Mouse (Mus musculus) adrenal gland, adult 10 weeks (tissue): ENCODE measurements around the gene Mcmbp. TPM values are rescaled to one million over a fixed set of nuclear protein-coding genes. Genes with fewer than 3 reads are reported as not detected.

ENCODE experiments used
- polyA plus RNA-seq: library from polyadenylated mRNA; stranded (reverse); fragments of 350-450 nt; fragmentation: Illumina TruSeq; extraction: RNeasy Lipid Tissue Mini Kit (QIAGEN cat#74804); gene quantifications from one replicate; pipeline ENCODE4 v1.2.3, GENCODE M21; 2014; ENCODE audit warnings: low read depth, low replicate concordance

The Mcmbp gene
- polyA plus RNA-seq = 25.0 TPM

DNA sequence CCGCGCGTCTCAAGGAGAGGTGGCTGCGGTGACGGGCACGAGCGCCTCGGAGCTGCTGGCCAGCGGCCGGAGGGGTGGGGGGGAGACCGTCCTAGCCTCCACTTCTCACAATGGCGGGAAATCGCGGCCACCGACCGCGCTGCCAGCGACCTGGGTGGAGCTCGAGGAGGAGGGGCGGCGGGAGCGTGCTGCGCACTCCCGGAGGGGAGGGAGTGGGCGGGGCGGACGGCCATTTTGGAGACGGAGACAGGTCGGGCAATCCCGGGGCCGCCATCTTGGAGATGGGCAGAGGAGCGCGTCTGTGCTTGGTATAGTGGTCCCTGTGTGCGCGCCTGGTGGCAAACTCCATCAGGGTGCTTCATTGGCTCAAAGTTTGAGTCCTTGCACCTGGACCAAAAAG, at the start of gene Mcmbp:
Mcmbp (minus strand) TSS at position 162 of the 400 bp plus-strand sequence.

DNA sequence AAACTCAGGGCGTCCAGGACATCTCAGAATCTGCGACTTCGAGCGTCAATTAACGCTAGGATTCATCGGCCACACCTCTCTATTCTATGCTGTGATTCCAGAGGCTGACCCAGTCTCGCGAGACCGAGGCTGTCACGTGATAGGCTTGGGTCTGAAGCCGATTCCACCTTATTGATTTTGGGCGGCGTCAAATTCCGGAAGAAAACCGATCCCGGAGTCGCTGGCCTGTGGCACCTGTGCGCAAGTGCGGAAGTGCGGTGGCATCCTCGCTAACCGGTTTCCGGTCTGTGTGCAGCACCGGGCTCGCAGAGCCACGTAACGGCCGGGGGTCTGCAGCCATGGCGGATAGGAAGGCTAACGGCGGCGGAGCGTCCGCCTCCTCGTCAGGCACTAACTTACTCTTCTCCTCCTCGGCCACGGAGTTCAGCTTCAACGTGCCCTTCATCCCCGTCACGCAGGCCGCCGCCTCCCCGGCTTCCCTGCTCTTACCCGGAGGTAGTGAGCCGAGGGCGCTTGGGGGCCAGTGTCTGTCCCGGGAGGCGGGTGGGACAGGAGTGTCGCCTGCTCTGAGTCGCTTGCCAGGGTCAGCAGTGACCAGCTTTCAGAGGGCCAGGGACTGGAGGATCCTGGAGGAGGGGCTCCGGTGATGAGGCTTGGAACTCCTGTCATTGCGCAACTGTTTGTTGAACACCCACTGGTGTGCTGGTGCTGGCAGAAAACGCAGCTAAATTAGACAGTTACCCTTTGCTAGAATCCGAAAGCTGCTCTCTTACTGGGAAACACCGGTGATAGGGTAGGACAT, 4.6 kb upstream of the Mcmbp start, which contains the start of gene Sec23ip:
Sec23ip (plus strand) TSS at position 260 of the 802 bp plus-strand sequence.

Other genes starting within 250 kb of the Mcmbp start
- gene Bag3, start 216.9 kb downstream of the Mcmbp start, polyA plus RNA-seq = 62.1 TPM
- gene Inpp5f, start 129.2 kb downstream of the Mcmbp start, polyA plus RNA-seq = 62.2 TPM
- gene Sec23ip, start 4.4 kb upstream of the Mcmbp start, polyA plus RNA-seq = 44.7 TPM